Mouse (Mus musculus): ENCODE measurements at regions not wholly inside any gene's neighbourhood (a gene's known extent, or its start where the extent isn't known, plus 50 kb on each side); places are given as distances from the start of the nearest gene placed in this dataset.

GRCm38 (mm10) chr1:33026683-33027415, 479.8 kb upstream of the Gm5415 start:
- TF ChIP-seq EP300 (IDR thresholded peaks at IDR 0.05; ENCODE audit: low read depth) (no peak), CTCF (IDR thresholded peaks at IDR 0.05; ENCODE audit: low read depth) (no peak)
